Mouse (Mus musculus) forelimb bud, embryonic 11.5 days (tissue): ENCODE data around the gene Itpr1.

Experiments used
- DNase-seq: peaks from one replicate; pipeline ENCODE4 v3.0.0-alpha.2; 2012; ENCODE audit warnings: low read depth, low spot score

Gene Itpr1

DNA sequence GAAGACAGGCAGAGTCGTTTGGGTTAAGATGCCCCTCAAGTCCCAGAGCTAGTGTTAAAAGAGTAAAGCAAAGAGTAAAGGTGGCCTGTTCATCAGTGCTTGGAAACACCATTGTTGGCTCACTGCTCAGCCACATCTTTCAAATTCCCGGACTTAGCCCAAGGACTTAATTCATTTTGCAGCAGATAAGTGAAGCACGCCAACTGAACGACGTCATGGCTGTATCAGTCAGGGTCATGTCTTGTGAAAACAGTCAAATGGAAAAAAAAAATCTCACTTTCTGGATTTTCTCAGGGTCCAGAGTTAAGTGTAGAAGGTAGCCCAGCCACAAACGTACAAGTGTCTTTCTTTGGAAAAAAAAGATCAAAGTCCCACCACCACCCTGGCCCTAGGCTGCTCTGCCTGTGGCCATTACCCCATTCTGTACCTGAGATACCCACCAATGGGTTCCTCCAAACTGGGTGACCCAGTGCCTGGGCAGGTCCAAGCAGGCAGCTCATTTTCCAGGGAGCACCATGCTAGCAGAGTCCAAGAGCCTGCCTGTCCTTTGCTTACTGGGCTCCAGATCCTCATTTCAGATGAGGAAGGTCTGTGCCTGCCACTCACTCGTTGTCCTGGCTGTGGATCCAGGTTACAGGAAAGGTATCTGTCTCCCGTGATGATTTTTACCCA is 251.5 kb downstream of the Itpr1 start:
- DNase-seq, result no peak

DNA sequence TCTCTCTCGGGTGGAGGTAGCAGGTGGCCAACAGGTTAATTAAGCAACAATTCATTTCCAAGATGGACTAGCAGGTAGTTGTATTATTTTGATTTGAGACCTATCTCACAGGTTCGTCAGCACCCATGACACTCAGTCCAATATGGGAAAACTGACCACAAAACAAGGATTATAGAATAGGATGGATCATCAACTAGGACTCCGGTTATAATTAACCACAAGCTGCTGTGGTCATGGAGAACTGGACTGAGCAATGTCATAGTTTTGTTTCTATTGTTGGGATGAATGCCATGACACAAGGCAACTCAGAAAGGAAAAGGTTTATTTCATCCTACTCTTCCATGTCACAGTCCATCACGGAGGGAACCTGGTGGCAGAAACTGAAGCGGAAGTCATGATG is 252.3 kb downstream of the Itpr1 start:
- DNase-seq, result no peak

DNA sequence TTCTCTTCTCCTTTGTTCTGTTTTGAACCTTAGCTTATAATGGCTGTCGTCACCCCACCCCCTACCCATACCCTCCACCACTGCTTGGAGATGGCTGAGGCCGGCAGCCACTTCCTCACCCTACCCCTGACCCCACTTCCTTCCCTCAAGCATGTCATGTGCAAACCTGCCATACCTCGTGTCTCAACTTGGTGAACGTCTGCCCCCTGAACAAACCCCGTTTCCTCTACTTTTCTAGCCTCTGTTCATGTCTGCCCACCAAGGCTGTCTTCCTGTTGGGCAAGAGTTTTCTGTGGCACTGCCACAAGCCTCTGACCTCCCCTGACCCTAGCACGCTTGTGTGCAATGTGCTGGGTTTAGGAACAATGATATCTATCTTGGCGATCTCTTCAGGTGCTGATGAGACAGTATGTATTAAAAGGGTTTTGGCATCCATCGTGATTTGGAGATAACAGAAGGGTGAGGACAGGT is 253.2 kb downstream of the Itpr1 start:
- DNase-seq, result no peak

DNA sequence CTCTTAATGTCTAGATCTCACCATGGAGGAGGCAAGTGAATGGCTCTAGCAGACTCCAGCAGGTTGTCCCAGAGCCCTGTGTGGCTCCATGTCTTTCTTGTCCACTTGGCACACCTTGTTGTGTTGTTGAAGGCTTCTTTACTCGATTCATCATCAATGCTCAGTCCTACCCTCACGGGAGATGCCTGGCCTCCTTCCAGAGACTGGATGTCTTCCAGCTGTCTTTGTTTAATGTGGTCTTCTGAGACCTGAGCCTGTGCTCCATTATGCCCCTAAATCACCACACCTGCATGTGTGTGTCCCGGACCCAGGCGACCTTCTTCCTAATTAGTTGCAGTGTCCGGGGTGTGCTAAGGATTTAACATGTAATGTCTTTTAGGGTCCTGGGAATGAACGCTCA is 254.7 kb downstream of the Itpr1 start:
- DNase-seq, result no peak

DNA sequence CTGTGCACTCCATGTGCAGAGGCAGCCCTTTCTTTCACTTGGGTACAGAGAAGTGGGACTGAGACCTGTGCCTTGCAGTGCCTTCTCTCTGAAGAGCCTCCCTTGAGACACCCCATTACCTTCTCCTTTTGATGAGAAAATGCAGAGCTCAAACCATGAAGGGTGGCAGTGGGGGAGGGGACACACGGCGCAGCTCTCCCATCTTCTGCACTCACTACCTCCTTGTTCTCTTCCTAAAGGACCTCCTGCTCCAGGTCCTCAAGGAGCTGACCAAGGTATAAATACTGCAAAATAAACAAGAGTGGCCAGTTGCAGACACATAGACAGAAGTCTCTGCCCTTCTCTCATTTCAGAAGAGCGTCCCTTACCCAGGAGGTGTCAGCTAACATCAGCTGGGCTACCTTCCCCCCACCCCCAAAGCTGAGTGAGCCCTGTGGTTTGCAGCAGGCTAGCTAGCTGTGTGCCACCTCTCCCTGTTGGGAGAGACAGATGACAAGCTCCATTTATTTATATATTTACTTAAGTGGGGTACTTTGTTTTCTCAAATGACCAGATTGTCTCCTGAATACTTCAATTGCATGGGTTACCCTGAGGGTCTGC is 255.4 kb downstream of the Itpr1 start:
- DNase-seq, result no peak

DNA sequence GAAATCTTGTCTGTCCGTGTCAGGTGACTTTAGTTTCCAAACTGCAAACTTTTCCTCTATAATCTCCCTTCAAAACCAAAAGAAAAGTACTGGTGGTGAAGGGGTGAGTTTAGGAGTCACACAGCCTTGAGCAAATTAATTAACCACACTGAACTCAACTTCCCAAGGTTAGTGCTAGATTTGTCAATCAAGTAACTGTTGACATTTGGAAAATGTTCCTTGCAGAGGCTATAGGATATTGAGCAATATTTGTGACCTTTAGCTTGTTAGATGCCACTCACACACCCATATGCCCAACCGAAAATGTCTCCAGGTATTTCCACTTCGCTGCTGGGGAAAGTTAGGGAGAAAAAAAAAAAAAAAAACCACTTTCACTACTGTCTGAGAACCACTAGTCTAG is 259.0 kb downstream of the Itpr1 start:
- DNase-seq, result no peak

DNA sequence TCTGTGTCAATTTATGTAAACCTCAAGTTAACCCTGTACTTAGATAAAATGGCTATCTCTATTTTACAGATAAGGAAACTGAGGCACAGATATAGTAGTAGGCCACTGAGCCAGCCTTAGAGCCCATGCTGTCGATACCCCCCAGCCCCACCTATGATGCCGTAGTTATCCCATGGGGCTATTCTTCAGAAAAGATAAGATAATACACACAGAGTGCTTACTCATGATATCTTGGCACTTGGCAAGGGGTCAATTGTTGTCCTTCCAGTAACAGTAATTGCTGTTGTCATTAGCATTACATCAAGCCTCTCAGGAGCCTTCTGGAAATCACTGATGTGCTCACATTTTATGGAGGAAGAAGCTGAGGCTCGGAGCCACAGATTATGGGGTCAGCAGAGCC is 259.9 kb downstream of the Itpr1 start:
- DNase-seq, result no peak

DNA sequence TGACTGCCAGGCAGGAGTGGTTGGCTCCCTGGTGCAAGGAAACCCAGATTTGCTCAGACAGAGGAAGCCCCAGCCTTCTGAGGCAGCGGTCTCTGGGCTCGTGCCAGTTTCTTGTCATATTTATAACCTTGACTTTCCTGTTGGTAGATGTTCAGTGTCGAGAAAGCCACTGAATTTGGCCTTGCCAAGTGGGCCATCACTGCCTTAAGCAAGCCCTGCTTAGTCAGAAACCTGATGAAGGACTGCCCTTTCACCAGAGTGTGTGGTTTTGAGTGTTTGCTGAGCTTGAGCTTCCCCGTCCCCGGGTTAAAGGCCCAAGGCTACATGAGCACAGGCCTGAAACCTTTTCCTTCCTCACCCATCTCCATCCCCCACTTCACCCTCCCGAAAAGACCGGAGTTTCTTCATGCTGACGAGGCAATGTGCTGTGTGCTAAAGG is 263.9 kb downstream of the Itpr1 start:
- DNase-seq, result no peak

DNA sequence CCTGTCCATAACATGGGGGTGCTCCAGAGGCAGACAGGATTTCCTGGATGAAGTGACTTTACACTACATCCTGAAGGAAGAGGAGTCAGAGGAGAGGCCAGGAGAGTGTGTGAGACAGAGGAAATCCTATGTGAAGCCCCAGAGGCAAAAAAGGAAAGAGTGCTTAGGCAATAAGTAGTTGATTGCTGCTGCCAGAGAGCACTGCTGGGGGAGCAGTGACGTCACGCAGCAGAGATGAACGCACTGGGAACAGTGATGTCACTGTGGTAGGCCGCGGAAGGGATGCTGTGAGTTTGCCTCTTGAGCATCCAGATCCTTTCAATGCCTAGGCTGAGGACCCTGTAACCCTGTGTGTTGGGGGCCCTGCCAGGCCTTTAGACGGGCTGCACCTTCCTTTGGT is 264.7 kb downstream of the Itpr1 start:
- no peak for DNase-seq

DNA sequence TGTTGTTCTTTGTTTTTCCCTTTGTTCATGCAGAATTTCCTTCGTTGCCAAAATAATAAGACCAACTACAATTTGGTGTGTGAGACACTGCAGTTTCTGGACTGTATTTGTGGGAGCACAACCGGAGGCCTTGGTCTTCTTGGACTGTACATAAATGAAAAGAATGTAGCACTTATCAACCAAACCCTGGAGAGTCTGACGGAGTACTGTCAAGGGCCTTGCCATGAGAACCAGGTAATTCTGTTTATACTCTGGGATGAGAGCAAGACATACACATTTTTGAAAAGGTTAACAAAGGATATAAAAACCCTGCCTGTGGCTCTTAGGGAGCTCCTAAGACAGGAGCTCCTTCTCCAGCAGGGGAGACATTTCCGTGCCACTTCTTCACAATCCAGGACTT is 268.3 kb downstream of the Itpr1 start:
- no peak for DNase-seq

DNA sequence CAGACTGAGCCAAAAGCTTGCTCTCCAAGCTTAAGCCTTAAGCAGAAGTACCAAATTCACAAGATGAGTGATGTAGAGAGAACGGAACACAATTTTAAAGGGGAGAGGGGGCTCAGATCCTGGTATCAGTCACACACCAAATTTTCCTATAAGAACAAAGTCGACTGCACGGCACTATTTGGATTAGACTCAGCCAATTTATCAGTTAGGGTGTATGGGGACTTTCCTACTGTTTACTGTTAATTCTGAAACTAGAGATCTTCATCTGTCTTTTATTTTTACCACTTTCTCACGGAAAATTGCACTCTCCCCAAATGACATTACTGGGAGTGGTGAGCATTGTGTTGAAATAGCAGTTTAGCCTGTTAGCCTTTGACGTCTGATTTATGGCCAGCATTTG is 269.6 kb downstream of the Itpr1 start:
- DNase-seq, result no peak

DNA sequence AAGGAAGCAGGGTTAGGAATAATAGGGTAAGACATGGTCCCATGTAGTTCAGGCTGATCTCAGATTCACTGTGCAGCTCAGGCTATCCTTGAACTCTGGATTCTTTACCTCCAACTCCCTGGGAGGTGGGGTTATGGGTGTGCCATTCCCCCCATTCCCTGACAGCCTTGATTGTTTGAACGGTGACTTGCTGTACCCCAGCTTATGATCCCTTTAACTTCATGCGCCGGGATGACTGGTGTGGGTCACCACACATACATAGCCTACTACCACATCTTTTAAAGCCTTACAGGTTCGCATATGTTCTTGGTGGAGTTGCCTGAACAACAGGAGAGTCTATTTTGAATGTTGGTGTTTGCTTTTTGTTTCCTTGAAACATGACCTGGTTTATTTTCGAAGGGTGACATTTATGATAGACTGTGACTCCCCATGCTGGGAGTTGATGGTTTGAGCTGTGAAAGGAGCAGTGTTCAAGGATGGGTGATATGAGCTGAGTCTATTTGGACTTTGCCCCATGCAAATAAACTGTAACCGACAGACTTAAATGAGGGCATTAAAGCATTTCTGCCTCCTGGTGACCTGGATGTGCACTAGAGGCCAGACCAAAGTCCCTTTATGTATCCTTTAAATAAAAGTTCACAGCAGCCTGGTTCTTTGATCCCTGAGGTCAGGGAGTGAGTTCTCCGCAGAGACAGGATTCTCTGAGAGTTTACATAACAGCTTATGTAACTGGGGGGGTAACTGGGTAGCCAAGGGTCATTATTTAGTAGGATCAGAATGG is 273.5 kb downstream of the Itpr1 start:
- DNase-seq, result no peak

DNA sequence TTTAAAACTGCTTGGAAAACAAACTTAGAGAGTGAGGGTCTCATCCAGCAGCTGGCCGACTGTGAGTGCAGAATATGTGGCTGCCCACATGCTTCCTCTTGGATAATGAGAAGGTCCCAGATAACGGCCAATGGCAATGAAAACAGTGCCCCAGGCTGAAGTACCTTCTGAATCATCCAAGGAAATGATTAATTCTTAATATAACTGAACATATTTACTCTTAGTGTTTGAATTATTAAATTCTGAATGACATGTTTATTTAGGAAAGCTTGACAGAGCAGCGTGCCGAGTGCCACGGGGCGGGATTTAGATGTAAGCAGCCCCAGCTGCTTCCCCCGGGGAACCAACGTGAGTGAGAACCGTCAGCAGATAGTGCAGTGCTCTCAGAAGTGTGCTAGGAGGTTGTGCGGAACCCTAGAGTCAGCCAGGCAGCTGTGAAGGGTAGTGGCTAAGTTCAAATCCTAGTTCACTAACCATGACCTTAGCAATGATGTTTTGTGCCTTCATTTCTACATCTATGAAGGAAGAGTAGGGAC is 274.5 kb downstream of the Itpr1 start:
- DNase-seq, result no peak

DNA sequence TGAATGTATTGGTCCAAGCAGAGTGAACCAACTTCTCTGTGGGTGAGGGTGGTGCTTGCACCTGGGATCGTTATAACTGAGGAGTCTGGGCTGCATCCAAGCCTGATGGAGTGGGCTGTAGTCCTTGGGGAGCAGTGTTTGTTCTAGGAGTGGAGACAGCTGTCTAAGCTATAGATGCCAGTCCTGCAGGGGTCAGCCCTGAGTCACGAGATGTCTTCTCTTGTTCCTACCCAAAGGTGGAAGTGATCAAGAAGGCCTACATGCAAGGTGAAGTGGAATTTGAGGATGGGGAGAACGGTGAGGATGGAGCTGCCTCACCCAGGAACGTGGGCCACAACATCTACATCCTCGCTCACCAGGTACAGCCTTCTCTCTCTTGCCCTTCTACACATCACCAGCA is 275.4 kb downstream of the Itpr1 start:
- DNase-seq, result no peak

DNA sequence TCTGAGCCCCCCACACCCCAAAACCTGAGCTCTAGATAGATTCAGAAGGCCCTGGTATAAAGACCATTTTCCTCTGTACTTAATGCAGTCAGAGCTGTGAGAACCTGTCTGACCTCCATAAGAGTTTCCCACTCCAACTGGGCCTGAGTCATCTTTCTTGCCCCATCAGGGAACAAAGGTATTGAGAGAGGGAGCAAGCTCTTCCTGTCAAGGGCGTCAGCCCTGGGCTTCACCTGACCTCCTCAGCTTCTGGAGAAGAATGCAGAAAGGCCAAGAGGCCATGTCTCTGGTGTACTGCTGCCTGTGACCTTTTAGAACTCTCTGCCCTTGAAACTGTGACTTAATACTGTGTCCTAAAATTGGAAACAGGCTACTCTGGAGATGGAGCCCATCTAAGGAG is 279.1 kb downstream of the Itpr1 start:
- no peak for DNase-seq

DNA sequence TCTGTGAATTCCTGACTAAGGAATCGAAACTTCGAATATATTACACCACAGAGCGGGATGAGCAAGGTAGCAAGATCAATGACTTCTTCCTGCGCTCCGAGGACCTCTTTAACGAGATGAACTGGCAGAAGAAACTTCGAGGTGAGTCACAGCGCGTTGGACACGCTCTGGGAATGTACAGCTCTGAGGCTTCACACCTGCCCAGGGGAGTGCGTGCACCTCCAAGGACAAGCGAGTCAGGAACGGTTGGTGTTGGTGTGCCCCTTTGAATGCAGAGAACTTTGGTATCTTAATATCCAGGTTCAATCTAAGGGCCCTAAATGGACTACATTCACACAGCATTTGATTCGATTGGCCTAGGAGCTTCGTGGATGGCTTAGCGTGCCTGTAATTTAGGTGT is 280.9 kb downstream of the Itpr1 start:
- no peak for DNase-seq

DNA sequence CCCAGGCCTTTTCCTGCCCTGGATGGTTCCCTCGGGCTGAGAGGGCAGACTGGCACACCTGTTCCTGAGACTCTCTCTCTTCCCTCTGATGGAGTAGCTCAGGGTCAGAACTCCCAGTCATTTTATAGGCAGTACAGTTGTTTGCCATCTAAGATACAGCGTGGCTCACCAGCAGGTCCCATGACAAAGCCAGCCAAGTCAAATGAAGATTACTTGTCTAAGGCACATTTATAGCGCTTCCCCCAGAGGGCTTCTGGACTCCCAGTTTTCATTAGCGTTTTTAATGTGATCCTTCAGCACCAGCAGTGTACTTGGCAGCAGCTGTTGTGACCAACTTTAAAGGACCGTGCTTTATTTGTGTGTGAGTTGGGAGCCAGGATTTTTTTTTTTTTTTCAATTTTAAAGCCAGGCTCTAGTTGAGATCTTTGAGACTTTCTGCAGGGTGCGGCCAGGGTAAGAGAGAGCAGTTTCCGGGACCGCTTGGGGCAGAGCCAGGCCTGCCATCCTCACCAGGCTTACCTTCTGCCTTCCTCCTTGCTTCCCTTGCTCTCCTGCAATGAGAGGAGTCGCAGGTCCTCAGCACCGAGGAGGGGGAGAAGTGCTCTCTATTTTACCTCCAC is 281.4 kb downstream of the Itpr1 start:
- peak; percentile 56 for DNase-seq

DNA sequence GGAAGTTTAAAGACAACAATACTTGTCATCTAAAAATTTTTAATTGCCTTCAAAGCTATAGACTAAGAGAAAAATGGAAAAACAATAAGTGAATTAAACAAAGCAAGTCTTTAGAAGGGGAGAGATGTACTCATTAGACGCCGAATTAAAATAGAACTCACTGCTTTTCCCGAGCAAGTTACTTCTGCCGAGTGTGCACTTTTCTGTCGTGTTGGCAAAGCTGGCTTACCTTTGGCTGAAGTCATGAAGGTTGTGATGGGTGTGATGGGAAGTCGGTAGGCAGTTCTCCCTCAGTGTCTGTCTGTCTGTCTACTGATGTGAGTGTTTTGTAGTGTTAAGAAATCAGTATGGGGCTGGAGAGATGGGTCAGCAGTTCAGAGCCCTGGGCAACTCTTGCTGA is 282.1 kb downstream of the Itpr1 start:
- DNase-seq, result no peak

DNA sequence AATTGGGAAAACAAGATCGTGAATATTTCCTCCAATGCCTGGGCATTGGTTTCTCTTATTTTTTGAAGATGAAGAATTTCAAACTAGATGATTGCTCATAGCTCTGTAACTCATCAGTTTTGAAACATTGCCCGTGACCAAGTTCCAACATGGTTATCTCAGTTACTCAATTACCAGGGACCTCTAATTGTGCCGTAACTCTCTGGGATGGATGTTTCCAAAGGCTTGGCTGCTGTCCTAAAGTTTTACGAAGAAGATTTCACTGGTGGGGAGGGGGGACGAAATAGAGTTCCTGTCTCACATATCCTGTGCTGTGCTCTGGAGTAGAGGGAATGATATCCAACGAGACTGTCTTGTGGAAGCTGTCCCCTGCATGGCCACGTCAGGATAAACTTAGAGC is 285.2 kb downstream of the Itpr1 start:
- DNase-seq, result no peak

DNA sequence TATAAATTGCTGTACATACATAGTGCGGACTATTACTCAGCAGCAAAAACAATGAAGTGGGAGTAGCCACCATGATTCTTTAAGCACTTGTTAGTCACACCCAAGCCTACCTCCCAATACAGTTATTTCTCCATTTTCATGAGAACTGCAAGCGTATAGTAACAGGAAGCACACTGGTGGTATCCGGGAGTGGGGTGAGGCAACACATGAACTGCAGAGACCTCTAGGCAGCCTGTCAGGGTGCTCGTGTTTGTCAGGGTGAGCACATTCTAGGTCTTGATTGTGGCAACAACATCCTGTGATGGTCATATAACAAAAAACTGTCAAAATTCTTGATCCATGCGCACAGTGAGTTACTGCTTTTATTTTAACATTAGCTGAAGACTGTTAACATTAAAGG is 290.8 kb downstream of the Itpr1 start:
- DNase-seq, result no peak

DNA sequence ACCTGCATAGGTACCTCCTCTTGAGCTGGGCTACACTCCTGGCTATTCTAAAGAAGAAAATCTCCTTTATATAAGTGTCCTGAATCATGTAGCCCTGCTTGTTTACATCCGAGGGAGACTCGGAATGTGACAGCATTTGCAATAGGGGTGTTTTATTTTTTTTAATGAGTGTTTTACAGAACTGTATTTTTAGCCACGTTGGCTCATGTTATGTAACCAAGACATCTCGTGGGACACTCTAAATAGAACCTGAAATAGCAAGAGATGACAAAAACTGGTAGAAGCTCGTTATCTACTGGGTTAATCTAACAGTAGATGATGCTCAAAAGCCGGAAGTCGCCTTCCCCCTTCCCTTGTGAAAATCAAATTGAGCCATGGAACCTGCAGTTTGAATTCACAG is 291.8 kb downstream of the Itpr1 start:
- no peak for DNase-seq

DNA sequence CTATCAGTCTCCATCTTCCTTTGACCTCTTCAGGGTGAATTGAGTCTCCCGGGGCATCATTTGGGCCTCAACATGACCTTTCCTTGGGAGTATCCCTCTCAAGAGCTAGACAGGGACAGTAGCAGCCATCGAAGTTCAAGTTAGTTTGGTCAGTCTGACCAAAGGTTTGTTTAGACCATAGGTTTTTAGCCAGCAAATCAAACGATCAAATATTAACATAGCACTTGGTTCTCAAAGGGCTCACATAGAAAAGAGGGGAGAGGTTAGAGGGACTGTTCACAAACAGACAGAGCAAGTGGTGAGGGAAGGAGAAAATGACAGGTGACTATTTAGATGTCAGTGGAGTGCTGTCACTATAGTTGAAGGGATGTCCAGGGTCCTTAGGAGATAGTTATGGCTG is 293.3 kb downstream of the Itpr1 start:
- DNase-seq, result no peak
